Mouse (Mus musculus): ENCODE results near the gene Nploc4.
A peak's percentile ranks its signal among the peaks of the same experiment; 100 is the strongest.

Gene Nploc4

DNA sequence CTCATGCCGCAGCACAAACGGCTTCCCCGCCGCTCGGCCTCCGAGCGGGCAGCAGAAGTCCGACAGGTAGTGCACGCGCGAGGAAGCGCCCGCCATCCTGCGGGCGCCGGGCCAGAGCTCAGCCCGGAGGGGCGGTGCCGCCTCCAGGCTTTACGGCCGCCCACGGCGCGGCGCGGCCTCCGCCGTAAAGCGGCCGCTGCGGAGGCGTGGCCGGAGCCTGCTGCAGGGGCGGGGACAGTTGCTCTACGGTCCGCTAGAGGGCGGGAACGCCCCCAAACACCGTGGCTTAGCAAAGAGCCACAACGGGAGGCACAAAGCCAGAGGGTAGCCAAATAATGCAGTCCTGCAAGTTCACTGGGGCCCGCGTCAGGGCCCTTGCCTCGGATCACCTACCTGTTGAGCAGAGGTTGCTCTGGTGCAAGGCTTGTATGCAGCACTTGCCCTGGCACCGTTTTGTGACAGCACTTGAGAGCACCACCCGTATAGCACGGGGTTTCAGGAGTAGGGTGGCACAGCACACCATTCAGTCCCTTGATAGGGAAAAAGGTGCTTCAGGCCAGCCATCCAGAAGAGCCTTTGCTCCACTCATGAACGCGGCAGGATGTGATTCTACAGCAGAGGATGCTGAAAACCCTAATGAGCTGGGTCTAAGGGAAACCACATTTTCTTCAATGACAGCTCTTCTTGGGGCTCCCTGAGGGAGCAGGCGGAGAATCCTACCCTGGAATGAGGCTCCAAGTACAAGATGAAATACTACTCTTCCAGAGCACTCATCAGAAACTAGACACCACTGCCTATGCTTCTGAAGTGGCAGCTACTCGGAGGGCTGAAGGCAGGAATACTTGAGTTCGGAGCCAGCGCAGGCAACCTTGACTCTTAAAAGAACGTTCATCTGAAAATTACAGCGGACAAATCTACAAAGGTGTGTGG, 58.6 kb downstream of the Nploc4 start, which contains the start of gene Faap100:
Gene Faap100, minus strand, starts transcription at position 154 of the 930 bp plus-strand sequence.
- peak; percentile 95 for DNase-seq (ENCODE audit: low read depth, low spot score)

- peak; percentile 36 for DNase-seq (ENCODE audit: low read depth, low spot score)
Measured at GRCm38 (mm10) chr11:120378031-120378610, 59.4 kb downstream of the Nploc4 start.

- no peak for DNase-seq (ENCODE audit: low read depth, low spot score)
Measured at GRCm38 (mm10) chr11:120377337-120377736, 60.2 kb downstream of the Nploc4 start.

GRCm38 (mm10) chr11:120376302-120377160, 61.0 kb downstream of the Nploc4 start:
- DNase-seq (ENCODE audit: low read depth, low spot score), result no peak

- no peak for DNase-seq (ENCODE audit: low read depth, low spot score)
Measured at GRCm38 (mm10) chr11:120375324-120375723, 62.2 kb downstream of the Nploc4 start.

DNA sequence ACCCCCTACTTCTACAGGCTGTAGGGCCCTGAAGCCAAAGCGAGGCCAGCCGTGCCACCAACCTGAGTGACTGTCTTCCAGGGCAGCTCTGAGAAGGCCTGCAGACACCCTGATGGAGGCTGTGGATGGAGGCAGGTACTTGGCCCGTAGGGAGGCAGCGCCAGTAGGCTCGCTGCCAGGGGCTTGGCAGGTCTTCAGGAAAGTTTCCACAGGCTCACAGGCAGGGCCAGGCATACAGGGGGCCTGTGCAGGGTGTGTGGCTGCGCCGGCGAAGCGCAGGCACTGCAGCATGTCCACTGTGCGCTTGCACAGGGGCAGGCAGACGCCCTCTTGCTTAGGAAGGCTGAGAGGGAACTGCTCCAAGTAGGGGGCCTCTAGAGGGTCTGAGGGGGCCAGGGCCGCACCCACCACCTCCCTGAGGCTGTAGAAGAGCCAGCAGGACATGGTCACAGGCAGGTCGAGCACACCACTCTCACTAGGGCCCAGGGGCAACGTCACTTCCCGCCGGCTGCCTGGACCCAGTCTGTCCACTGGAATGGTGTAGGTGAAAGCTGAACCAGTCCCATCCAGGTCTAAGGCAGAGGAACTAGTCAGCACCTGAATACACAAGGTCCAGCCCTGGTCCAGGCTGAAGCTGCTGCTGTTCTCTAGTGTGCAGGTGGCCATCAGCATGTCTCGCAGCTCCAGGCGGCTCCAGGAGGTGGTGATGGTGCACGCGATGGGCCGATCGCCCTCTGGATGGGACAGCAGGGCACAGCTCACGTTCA, 63.5 kb downstream of the Nploc4 start:
- no peak for DNase-seq (ENCODE audit: low read depth, low spot score)

GRCm38 (mm10) chr11:120373025-120373424, 64.5 kb downstream of the Nploc4 start:
- DNase-seq (ENCODE audit: low read depth, low spot score), result peak; percentile 46

GRCm38 (mm10) chr11:120369656-120370055, 67.9 kb downstream of the Nploc4 start:
- DNase-seq (ENCODE audit: low read depth, low spot score), result peak; percentile 61

- DNase-seq (ENCODE audit: low read depth, low spot score), result no peak
Measured at GRCm38 (mm10) chr11:120366443-120367027, 71.0 kb downstream of the Nploc4 start.

DNA sequence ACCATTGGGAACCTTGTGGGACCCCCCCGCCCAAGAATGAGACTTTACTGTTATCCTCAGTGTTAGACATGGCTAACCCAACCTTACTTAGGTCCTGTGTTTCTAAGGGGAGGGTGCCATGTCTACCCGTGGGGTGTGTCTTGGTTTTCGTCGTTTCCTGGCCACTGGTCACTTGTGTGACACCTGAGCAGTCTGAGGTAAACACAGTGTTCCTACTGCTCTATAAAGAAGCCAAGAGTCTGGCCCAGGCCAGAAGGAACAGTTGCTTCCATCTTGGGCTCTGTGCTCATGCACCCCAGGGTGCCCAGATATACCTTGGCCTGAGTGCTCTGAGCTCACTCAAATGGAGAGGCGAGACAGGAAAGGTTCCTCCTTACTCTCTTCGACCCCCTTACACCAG, 74.6 kb downstream of the Nploc4 start:
- no peak for DNase-seq (ENCODE audit: low read depth, low spot score)

DNA sequence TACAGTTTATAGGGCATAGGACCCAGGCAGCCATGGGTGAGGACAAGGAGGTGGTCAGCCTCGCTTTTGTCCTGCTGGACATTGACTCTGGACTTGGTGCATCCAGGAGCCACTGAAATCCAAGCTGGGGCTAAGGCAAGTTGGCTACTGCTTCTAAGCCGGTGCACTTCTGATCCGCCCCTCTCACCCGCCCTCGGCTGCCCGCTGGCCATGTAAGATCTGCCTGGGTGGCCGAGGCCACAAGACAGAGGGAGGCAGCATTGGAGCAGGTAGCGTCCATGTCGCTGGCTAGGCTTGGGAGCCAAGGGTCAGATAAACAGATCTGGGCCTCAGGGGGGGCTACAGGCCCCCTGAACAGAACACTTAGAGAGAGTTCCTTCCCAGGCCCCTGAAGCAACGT, 76.2 kb downstream of the Nploc4 start, which contains the start of gene Fscn2:
Gene Fscn2, plus strand, starts transcription at position 240 of the 400 bp plus-strand sequence.
- DNase-seq (ENCODE audit: low read depth, low spot score), result no peak

DNA sequence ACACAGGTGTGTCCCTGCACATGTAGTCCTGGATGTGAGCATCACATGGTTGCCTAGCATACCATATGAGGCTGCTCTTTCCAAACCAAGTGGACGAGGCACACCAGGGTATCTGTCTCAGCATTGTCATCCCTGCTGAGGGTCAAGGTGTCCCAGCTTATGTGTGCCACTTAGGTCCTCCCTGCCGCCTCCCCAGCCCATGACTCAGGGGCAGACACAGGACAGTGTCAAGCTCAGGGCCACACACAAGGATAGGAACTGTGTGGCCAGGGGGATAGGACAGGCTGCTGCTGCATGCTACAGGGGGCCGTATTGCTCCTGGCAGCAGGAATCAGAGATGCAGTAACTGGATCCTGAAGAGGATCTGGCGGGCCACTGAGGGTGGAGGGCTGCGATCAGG, 76.8 kb downstream of the Nploc4 start:
- DNase-seq (ENCODE audit: low read depth, low spot score), result no peak

DNA sequence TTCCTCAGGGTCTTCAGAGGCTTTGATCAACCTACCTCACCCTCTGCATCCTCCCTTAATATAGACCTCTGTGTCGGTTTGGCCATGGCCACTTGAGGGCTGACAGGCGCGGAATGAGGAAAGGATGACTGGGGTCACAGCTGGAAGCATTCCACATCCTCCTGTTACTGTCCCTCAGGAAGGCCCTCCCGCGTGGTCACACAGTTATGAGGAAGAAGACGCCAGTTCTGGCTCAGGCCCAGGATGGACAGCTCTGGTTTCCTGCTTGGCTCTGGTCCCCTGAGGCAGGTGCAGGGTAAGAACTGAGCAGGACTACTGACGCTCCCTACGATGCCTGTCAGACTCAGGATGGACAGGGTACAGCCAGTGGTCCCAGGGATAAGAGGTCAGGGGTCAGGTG, 77.4 kb downstream of the Nploc4 start:
- DNase-seq (ENCODE audit: low read depth, low spot score), result no peak

- peak; percentile 56 for DNase-seq (ENCODE audit: low read depth, low spot score)
Measured at GRCm38 (mm10) chr11:120359391-120359790, 78.1 kb downstream of the Nploc4 start.

DNA sequence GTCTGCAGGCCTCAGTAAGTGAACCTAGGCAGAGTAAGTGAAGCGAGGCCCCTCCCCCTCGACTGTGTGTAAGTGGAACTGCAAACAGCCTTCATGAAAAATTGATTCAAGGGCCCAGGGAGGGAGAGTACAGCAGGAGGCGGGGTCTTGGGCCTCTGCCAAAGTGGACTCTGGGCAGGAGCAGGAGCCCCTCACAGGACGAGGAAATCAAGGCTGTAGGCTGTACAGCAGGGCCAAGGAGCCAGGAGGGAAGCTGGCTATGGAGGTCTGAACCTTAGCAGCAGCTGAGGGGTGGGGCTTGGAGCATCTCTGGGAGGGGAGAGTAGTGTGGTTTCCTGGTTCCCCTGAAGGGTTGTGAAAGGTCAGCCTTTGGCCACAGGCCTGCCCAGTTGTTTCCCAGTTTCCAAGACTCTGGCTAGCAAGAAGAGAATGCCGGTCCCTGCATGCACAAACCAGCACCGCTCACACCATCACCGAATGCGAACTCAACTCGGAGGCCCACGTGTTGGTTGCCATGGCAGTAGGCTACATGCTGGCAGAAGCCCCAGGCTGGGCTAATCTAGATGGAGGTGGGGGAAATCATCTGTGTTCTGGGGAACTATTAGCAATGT, 79.6 kb downstream of the Nploc4 start:
- peak; percentile 87 for DNase-seq (ENCODE audit: low read depth, low spot score)

GRCm38 (mm10) chr11:120356900-120357299, 80.6 kb downstream of the Nploc4 start:
- no peak for DNase-seq (ENCODE audit: low read depth, low spot score)

DNA sequence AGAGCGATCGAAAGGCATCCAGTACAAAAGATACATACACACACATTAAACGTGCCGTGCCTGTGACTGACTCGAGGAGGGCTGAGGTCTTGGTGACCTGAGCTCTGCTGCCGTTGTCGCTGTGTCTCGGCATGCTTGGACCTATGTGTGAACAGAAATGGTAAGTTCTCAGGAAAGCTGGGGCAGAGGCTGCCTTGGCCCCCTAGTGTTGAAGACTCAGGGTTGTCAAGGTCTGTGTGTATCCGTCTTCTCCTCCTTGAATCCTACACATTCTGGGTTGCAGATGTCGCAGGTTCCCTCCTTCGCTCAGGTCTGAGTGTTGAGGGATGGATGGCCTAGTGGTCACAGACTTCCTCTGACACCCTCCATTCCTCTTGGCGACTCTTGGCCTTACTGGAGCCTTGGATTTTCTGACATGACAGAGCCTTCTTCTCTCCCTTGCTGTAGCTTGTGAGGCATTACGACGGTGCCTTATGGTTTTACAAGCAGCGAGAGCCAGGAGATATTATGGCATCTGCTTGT, 81.1 kb downstream of the Nploc4 start:
- no peak for DNase-seq (ENCODE audit: low read depth, low spot score)

GRCm38 (mm10) chr11:120355277-120356039, 82.0 kb downstream of the Nploc4 start:
- DNase-seq (ENCODE audit: low read depth, low spot score), result no peak
